Mouse (Mus musculus): ENCODE data around the gene Svop. TPM values are rescaled to one million over a fixed set of nuclear protein-coding genes. Genes with fewer than 3 reads are reported as not detected.

Gene Svop
- total and polyA plus RNA-seq, 3 experiments: not detected

DNA sequence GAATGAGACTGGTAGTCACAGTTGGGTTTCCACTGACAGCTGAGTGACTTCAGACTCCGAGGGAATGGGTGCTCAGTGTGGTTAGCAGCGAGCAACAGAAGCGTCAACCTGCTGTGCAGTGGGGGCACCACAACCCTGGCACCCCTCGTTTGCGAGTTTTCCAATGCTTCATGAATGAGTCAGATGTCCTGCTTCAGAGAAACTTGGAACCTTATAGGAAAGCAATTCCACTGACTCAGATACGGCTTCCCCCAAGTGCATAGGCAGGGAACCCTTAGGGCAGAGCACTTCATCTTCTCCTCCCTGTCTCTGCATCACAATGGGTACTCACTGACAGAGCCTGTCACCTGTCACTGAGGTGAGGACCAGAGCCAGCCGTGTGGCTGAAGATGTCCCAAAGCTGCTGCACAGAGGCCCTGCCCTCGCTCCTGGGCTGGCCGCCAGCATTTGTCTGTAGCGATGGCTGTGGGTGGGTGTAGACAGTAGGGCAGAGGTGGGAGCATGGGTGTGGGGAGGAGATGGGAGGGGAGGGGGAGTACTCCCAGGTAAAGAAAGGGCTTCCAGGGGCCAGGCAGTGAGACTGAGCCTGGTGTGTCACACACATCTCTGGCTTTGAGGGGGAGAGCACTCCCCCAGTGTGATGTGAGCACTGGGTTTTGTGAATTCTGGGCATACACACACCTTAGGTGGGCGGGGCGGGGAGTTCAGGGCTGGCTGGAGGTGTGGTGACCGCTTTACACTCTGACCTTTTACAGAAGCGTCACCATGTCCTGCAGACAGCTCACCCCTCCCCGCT, 46.3 kb upstream of the Svop start:
- no peaks in the 10 kb centered on the region for H3K79me2 ChIP-seq (ENCODE audit: control insufficient read depth, insufficient read depth, low read length, poor library complexity)
- TF ChIP-seq JUND (IDR thresholded peaks at IDR 0.05; ENCODE audit: low read depth, low read length): no peak
- TF ChIP-seq ETS1 (IDR thresholded peaks at IDR 0.05; ENCODE audit: low read depth, low read length): no peak
- TF ChIP-seq SIN3A (IDR thresholded peaks at IDR 0.05; ENCODE audit: low read length): no peak
- no peak for TF ChIP-seq NELFE (IDR thresholded peaks at IDR 0.05; ENCODE audit: low read depth, low read length)
- TF ChIP-seq CHD2 (IDR thresholded peaks at IDR 0.05; ENCODE audit: low read length): no peak
- no peak for TF ChIP-seq MYB (IDR thresholded peaks at IDR 0.05; ENCODE audit: low read depth, low read length)
- no peak for TF ChIP-seq POLR2AphosphoS5 (IDR thresholded peaks at IDR 0.05; ENCODE audit: borderline replicate concordance, low read depth, low read length)
- no peak for TF ChIP-seq TAL1 (IDR thresholded peaks at IDR 0.05; ENCODE audit: low read length)
- no peak for TF ChIP-seq GABPA (IDR thresholded peaks at IDR 0.05; ENCODE audit: low read depth, low read length)
- TF ChIP-seq ZMIZ1 (IDR thresholded peaks at IDR 0.05; ENCODE audit: low read depth, low read length): no peak
- DNase-seq (ENCODE audit: low read depth, low spot score): no peak
- no peak overlapping the region for H3K27ac ChIP-seq (ENCODE audit: control insufficient read depth, low read depth, low read length)
- H3K36me3 ChIP-seq (ENCODE audit: control insufficient read depth in 1 of 2, insufficient read depth in 2 of 2, low read length in 2 of 2): peaks cover 0 to 11% of the 10 kb centered on the region in 2 experiments; a peak in 2 of 4 replicates
- no peaks in the 10 kb centered on the region for H3K27me3 ChIP-seq (ENCODE audit: control insufficient read depth in 1 of 2, insufficient read depth in 2 of 2, low read length in 2 of 2)
- H3K9ac ChIP-seq (ENCODE audit: control insufficient read depth, low read depth, low read length, poor library complexity, severe bottlenecking): no peak overlapping the region
- peaks cover 8 to 16% of the 10 kb centered on the region in 2 experiments for H3K4me1 ChIP-seq (ENCODE audit: control insufficient read depth in 1 of 2, insufficient read depth in 2 of 2, low read length in 2 of 2)
- H3K4me3 ChIP-seq (ENCODE audit: control insufficient read depth in 1 of 2, insufficient read depth in 1 of 2, low read depth in 2 of 2, low read length in 2 of 2): no peak overlapping the region
- H3K9me3 ChIP-seq (replicated peaks; ENCODE audit: insufficient read depth, low read length): no peaks in the 10 kb centered on the region

DNA sequence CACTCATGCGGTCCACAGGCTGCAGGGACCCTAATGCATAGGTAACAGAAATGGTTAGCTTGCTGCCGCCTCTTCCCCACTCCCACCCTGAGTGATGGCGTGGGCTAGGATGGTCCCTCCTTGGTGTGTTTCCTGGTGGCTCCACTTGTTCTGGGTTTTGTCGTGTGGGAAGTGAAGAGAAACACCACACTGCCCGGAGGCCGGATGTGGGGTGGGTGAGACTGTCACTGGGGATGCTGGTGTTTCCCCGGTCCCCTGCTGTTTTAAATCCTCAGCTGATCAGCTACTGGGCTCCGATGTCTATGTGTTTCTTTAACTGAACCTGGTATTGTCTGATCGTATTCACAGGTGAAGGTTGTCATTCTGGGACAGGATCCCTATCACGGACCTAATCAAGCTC, 44.1 kb upstream of the Svop start:
- Histone ChIP-seq H3K4me3 (ENCODE audit: control insufficient read depth in 1 of 2, insufficient read depth in 1 of 2, low read depth in 2 of 2, low read length in 2 of 2) (no peak overlapping the region), H3K27me3 (ENCODE audit: control insufficient read depth in 1 of 2, insufficient read depth in 2 of 2, low read length in 2 of 2) (no peaks in the 10 kb centered on the region), H3K4me1 (ENCODE audit: control insufficient read depth in 1 of 2, insufficient read depth in 2 of 2, low read length in 2 of 2) (peaks cover 8 to 26% of the 10 kb centered on the region in 2 experiments), H3K79me2 (ENCODE audit: control insufficient read depth, insufficient read depth, low read length, poor library complexity) (peaks cover 3% of the 10 kb centered on the region; the same call in 1 of the 2 replicates), H3K27ac (ENCODE audit: control insufficient read depth, low read depth, low read length) (no peak overlapping the region), H3K36me3 (ENCODE audit: control insufficient read depth in 1 of 2, insufficient read depth in 2 of 2, low read length in 2 of 2) (peaks cover 0 to 18% of the 10 kb centered on the region in 2 experiments; a peak in 2 of 4 replicates), H3K9ac (ENCODE audit: control insufficient read depth, low read depth, low read length, poor library complexity, severe bottlenecking) (no peak overlapping the region), H3K9me3 (replicated peaks; ENCODE audit: insufficient read depth, low read length) (no peaks in the 10 kb centered on the region)
- no peak for TF ChIP-seq POLR2AphosphoS5 (IDR thresholded peaks at IDR 0.05; ENCODE audit: borderline replicate concordance, low read depth, low read length)
- no peak for TF ChIP-seq TAL1 (IDR thresholded peaks at IDR 0.05; ENCODE audit: low read length)
- no peak for TF ChIP-seq CHD1 (IDR thresholded peaks at IDR 0.05; ENCODE audit: low read depth, low read length)
- TF ChIP-seq RCOR1 (IDR thresholded peaks at IDR 0.05; ENCODE audit: low read depth, low read length): no peak
- no peak for TF ChIP-seq JUND (IDR thresholded peaks at IDR 0.05; ENCODE audit: low read depth, low read length)
- TF ChIP-seq EP300 (IDR thresholded peaks at IDR 0.05; ENCODE audit: low read depth in 1 of 2, low read length in 2 of 2): no peak
- no peak for TF ChIP-seq MEF2A (IDR thresholded peaks at IDR 0.05; ENCODE audit: extremely low read depth, insufficient replicate concordance, low read depth, low read length, poor library complexity, severe bottlenecking)
- no peak for TF ChIP-seq HCFC1 (IDR thresholded peaks at IDR 0.05; ENCODE audit: low read depth, low read length)
- no peak for TF ChIP-seq MAX (IDR thresholded peaks at IDR 0.05; ENCODE audit: low read length)
- DNase-seq (ENCODE audit: low read depth, low spot score): no peak
